Comparison of ENCODE assay signal across 12 mouse cellular contexts in the genomic region with DNA sequence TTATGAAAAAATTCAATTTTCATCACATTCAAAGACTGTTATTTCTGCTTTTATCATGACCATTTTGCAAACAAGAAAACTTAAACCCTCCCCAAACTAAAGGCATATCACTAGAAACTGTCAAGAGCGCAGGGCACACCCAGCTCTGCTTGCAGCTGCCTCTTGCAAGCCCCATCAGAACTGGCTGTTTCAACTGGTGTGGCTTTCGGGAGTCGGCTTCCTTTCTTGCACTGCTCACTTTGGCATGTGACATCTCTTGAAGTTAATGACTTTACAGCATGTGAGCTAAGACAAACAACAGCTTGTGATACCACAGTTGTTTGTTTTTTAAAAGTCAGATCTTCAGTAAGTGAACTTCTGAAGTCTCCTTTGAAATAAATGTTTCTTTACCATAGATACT.
DNase-seq lines count a peak whose midpoint lies in the region; ATAC-seq and TF ChIP-seq lines count a peak whose summit lies in the region.
"Had no signal": no experiment of that assay in that cellular context is flagged by ENCODE, and none has a peak within 500 bp of the region (broad histone marks: within the 10 kb centered on the region; RNA-seq: fewer than 3 reads in every experiment).

No protein-coding gene starts in this region.

- no peak overlapping the region for H3K4me2 ChIP-seq in intestine, postnatal 0 days (replicated peaks; ENCODE audit: low read depth)
- H3K4me2 ChIP-seq: limb, embryonic 12.5 days had no signal

- no peaks in the 10 kb centered on the region for H3K9me3 ChIP-seq in intestine, postnatal 0 days (ENCODE audit: control insufficient read depth)
- H3K9me3 ChIP-seq: limb, embryonic 12.5 days had no signal

- no peak for TF ChIP-seq CTCF in gastrocnemius, adult 2 months (IDR thresholded peaks at IDR 0.05)
- no peak for TF ChIP-seq CTCF in intestine, postnatal 0 days (IDR thresholded peaks at IDR 0.05; ENCODE audit: low read depth)

- DNase-seq in gastrocnemius, adult 2 months: peak; percentile 31
- no peak for DNase-seq in gastrocnemius, postnatal 36 days
- peak; percentile 13 for DNase-seq in MEL-GATA-1-ER (ENCODE audit: extremely low read depth, low read depth)
- peak; percentile 20 to 22 for DNase-seq in heart, postnatal 36 days
- no peak for DNase-seq in layer of hippocampus, postnatal 14 days (ENCODE audit: low spot score in 2 of 2)
- DNase-seq in testis, postnatal 14 days (ENCODE audit: low spot score): no peak
- DNase-seq: cerebellum, postnatal 25 days; kidney, adult 8-10 months had no signal

- intact Hi-C loops in gastrocnemius, adult 2 months (cut with DNase I): no loop called here
- intact Hi-C loops in gastrocnemius, postnatal 36 days (cut with DNase I): no loop called here
- intact Hi-C loops in heart, postnatal 36 days (cut with DNase I): no loop called here

- 32% methylated on average over 3 of the region's 3 CpGs for WGBS in intestine, postnatal 0 days

- no peak overlapping the region for H3K9ac ChIP-seq in intestine, postnatal 0 days (ENCODE audit: low read depth, low read length)
- H3K9ac ChIP-seq: limb, embryonic 12.5 days had no signal

- H3K36me3 ChIP-seq in intestine, postnatal 0 days (ENCODE audit: control insufficient read depth, insufficient read depth): no peaks in the 10 kb centered on the region

- no peaks in the 10 kb centered on the region for H3K27me3 ChIP-seq in intestine, postnatal 0 days (replicated peaks; ENCODE audit: control insufficient read depth, insufficient read depth, low read length)
- H3K27me3 ChIP-seq: limb, embryonic 12.5 days had no signal

- peak; percentile 54; the same call in 1 of the 2 replicates for ATAC-seq in megakaryocyte progenitor cell, adult 5-6 weeks (replicated peaks; ENCODE audit: poor library complexity)
- ATAC-seq in intestine, postnatal 0 days: no peak

- no peak overlapping the region for H3K4me3 ChIP-seq in gastrocnemius, adult 2 months
- H3K4me3 ChIP-seq in intestine, postnatal 0 days (ENCODE audit: low read depth, low read length): no peak overlapping the region
- H3K4me3 ChIP-seq: limb, embryonic 12.5 days had no signal

- H3K4me1 ChIP-seq in intestine, postnatal 0 days (replicated peaks; ENCODE audit: control insufficient read depth, insufficient read depth, low read length): no peaks in the 10 kb centered on the region
- H3K4me1 ChIP-seq: limb, embryonic 12.5 days had no signal

- peak overlapping the region; percentile 71 for H3K27ac ChIP-seq in gastrocnemius, adult 2 months
- no peak overlapping the region for H3K27ac ChIP-seq in intestine, postnatal 0 days (ENCODE audit: low read depth, low read length)
- H3K27ac ChIP-seq: limb, embryonic 12.5 days; macrophage had no signal

Comparison
In these comparisons a context has a peak if more than half of its experiments do, and no peak if none do; other contexts are left out.
1. DNase-seq: peak in gastrocnemius, adult 2 months (single experiment), MEL-GATA-1-ER (single experiment) and heart, postnatal 36 days (2 of 2); none in gastrocnemius, postnatal 36 days (0 of 2), layer of hippocampus, postnatal 14 days (0 of 2) and testis, postnatal 14 days (single experiment).